Mouse (Mus musculus) c-Kit-positive CD71-positive TER-119-positive erythroid progenitor cells, embryonic 14.5 days (primary cell): Measurements from ENCODE around the gene Ahdc1.

Experiments
- DNase-seq: peaks from one replicate; pipeline ENCODE4 v3.0.0-alpha.2; 2013; ENCODE audit warnings: low spot score

The Ahdc1 gene

DNA sequence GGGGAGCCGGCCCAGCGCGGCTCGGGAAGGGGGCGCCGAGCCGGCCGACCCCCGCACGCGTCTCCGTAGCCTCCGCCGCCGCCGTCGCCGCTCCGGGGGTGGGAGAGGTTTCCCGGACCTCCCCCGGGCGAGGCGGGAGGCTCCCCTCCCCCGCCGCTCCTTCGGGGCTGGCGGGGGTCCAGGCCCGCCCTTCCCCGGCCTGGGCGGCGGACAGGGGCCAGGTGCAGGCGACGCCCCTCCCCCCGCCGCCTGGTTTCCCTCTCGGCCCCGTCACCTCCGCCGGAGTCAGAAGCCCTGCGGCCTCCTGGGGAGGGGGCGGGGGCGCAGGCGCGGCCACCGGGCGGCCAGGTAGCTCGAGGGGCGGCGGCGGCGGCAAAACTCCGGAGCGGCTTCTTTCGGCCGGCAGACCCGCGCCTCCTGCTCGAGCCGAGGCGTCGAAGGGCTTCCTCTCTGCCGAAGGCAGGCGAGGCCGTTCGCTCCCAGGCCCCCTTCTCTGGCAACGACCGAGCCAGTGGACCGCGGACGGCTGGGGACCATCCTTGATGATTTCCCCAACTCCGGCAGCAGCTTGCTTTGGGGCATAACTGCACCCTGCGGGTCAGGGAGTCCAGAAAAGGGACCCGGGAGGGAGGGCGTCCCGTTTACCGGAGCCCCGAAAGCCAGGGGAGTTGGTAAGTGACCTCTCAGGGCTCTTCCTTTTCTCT lies 28.2 kb downstream of the Ahdc1 start:
- DNase-seq, result no peak

DNA sequence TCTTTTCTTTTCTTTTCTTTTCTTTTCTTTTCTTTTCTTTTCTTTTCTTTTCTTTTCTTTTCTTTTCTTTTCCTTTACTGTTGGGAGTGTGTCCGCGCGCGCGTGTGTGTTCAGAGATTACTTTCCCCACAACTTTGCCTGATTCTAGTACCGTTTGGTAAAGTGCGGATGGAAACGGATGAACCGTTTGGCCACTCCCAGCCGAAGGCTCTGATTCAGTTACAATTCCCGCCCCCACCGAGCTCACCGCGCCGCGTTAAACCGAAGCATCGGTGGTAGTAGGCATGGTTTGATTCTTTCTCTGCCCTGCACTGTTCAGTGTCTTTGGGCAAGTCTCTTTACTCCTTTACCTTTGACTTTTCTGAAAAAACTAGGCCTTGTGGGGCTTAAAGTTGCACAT lies 28.8 kb downstream of the Ahdc1 start:
- no peak for DNase-seq

DNA sequence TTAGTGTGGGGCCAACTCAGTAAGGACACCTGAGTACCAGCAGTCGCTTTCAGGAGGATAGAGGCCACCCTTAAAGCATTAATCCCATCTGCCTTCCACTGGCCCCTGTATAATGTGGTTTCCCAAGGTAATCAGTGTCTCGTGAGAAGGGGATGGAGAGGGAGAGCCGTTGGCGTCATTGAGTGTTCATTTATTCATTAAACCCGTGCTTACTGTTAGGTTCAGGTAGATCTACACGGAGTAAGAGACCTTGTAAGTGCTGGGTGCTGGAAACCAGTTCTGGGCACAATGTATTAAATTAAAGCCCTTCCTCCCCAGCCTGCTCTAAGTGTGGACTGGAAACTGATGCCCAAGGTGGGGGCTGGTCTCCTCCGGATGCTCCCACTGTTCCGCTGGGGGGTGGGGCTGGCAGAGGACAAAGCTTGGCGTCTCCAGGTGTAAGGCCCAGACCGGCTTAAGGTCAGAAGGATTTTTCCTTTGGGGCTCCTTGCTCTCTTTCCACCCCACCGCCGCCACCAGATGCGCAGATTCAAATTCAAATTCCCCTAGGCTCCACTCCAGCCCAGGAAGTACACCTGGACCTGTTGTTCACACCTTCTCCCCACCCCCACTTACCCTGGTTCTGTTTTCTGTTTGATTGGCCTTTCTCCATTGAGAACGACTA lies 29.3 kb downstream of the Ahdc1 start:
- no peak for DNase-seq

DNA sequence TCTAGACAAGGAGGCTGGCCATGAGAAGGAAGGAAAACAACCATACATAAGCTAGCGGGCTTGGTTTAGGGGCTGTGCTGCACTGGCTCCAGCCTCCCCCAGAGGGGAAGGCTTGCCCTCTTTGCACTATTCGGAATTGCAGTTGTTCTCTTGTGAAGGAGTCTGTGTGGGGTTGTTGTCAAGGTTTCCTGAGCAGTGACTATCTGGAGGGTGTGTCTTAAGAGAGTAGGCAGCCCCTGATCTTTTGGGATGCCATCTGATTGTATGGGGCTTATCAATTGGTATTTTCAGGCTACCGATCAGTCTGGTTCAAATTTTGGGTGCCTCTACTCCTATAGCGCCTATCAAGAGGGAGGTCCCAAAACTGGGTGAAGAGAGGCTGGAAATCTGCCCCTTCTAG lies 31.2 kb downstream of the Ahdc1 start:
- no peak for DNase-seq

DNA sequence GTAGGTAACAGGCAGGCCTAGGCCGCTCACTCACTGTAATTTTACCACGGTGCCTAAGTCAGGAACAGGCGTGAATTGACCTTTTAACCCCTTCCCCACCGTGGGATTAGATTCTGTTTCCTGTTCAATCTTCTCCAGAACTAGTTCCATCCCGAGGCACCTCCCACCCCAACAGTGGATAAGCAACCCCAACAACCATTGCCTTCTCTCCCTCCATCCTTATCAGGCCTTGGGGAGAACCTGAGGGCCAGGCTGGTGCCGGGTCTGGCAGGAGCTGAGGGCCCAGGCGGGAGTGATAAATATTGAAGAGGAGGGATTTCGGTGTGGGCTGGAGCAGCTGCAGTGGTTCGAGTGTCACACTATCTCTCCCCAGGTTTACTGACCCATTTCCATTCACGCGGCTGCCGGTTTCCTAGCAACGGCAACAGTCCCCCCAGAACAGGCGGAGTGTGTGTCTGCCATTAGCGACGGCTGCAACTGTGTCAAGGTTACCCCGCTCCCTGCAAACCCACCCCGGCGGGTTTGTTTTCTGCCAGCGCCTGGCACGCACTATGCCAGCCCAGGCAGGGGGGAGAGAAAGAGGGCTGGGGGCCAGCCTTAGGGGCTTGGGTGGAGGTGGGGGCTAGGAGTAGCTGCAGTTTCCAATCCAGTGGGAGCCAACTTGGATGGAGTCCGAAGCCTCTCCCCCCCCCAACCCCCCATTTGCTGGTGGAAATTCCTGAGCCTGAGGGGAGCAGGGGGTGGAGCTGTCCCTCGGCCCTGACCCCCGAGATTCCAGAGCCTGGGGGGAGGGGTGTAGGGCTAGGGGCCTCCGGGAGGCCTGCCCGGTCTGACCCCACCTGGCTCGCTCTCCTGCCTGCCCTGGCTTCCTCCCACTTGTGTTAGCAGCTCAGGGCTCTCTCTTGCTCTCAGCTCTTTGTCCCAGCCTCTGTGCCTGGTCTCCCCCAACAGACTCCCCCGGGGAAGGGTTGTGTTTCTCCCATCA lies 31.9 kb downstream of the Ahdc1 start:
- no peak for DNase-seq

DNA sequence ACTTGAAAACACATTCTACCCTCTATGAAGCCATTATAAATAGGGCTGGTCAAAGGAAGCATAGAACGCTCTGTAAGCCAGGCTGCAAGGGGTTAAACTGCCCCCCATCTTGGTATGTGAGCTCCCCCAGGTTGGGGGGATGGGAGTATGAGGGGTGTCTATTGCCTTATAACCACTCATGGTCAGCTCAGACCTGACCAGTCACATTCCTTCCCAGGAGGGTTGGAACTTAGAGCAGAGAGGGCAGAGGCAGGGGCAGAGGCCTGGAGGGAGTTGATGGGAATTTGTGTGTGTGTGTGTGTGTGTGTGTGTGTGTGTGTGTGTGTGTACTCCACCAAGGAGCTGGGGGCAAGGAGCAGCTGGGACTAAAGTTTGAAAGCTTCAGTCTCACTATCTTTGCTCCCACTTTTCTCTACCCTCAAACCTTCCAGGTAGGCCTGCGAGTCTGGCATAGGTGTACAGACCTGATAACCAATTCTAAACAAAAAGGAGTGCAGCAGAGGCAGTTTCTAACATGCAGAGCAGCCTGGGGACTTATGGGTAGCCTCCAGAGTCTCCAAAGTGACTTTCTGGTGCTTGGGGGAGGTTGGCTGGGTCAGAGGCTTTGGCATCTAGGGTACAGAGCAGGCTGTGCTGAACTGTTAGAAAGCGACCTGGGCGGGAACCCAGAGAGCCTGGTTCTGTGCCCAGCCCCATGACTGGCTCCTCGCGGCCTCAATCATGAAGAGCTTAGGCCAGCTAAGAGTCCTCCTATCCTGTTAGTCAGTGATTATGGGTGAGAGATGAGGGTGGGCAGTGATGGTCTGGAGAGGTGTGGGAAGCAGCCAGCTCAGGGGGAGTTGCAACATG lies 33.0 kb downstream of the Ahdc1 start:
- no peak for DNase-seq

DNA sequence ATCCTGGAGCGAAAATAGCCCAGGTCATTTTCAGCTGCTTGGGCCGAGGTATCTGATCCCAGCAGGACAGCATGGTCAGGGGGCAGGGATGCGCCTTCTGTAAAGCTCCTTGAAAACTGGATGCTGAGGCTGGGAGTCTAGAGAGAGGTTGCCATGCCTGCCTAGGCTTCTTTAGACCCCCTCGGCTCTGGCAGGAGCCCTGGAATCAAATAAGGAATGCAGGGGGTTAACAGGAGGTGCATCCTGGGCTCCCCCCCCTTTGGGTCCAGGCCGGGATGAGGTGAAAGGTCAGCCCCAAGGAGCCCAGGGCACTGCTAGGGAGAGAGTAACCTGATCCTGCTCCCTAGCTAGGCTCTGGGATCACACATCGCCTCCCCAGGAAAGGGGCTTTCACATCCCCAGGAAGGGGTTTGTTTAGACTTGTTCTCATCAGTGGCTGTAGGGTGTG lies 33.6 kb downstream of the Ahdc1 start:
- DNase-seq, result no peak

DNA sequence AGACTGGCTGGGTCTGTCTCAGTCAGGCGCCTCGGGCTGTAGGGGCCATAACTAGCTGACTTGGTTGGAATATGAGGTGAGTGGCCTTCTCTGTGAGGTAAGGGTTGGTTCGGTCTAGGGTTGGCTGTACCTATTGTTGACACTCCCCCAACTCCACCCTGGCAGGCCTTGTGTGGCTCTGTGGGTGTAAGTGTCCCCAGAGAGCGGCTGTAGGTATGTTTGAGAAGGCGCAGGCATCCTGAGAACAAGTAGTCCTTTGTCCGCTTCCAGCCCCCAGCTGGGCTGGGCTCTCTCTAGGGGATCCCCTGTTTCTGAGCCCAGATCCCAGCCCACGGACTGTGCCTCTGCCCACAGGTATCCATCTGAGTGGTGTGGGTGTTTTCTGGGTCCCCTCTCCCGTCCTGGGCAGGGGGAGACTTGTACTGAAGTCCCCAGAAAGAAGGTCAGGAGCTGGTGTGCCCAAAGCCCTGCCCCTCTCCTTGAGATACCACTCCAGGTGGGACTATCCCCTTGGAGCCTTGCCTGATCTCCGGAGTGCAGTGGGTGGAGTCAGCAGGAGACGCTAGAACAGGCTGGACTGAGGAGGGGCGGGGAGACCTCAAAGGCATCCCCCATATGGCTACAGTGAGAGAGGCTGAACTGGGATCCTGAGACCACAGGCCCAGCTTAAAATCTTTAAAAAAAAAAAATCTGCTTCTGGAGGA lies 34.9 kb downstream of the Ahdc1 start:
- DNase-seq, result no peak

DNA sequence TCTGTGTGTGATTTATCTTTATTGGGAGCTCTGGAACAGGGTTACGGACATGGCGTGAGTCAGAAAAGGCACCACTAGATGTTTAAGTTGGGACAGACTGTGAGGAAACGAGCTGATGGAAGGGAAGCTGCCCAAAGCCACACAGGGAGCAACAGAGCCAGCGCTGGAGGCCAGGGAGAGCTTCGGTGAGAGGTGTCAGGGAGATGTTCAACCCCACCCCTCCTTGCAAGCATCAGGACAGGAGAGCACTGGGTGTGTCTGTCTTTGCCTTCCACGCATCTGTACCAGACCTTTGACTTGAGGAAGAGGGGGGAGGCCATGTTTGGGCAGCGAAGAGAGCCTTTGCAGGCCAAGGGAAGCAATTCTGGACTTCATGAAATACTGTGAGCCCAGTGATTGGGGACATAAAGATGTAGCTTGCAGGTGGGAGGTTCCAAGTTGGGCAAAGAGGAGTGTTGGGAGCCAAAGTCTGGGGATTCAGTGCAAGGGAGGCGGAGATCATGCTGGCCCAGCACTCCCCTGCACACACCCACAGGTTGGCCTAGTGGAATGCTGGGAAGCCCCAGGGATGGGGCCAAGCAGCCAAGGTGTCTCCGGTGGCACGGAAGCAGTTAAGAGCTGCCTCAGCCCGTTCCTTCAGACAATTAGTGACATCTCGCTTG lies 35.8 kb downstream of the Ahdc1 start:
- DNase-seq, result no peak

DNA sequence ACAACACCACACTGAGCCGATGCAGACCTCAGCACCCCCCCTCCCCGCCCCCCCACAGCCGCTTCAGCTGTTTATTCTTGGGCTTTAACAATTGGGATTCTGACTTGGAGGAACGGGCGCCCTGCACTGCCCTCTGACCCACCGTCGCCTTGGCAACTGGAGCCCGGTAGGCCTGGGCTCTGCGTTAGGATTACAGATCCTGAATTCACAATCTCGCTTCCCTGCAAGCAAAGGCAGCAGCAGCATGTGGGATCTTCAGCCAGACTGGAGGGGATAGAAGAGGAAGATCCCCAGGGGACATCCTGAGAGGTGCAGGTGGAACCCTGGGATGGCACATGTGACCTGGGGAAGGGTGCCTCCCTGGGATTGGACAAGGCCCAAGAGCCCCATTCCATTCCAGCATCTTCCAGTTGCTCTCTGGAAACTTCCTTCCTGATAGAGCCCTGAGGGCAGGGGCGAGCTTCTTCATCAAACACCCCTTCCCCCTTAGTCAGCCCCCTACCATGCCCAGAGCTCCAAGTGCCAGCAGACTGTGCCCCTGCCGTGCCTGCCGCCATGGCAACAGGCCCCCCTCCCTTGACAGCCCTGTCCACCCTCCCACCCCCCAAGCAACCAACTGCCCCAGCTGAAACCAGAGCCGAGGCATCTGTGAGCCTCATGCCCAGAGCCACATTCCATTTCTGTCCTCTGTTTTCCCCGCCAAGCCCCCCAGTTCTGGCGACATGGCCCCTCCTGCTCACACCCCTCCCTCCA lies 36.5 kb downstream of the Ahdc1 start:
- no peak for DNase-seq

DNA sequence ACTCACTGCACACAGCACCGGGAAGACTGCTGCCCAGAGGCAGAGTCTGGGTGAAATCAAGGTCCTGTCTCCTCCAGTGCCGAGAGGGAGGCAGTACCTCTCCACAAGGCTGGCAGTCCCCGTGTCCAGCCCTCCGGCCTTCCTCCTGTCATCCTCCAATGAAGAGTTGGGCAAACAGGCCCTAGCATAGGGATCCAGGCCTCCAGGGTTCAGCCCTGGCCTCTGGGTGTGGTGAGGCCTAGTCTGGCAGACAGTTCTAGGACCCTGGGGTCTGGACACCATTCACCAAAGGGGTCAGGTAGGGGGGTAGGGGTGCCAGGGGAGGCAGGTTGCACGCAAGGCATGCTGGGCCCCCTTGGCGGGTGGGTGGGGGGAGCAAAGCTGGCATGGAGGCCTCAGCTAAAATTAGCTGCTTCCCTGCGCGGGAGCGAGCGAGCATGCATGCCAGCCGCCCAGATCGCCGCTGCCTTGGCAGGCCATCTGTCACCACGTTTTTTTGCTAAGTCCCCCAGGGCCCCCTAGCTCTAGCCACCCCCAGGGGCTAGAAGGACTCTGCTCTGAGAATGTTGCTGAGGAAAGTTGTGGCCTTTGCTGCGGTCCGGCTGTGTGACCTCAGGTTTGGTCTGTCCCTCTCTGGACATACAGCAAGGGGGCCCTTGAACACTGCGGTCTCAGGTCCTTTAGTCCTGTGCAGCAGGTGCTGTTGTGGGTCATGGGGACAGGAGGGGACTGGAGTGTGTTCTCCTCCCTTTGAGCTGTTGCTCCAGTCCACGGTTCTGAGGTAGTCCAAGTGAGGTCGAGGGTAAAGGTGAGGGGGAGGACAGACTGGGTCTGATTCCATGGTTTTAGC lies 38.2 kb downstream of the Ahdc1 start:
- no peak for DNase-seq

DNA sequence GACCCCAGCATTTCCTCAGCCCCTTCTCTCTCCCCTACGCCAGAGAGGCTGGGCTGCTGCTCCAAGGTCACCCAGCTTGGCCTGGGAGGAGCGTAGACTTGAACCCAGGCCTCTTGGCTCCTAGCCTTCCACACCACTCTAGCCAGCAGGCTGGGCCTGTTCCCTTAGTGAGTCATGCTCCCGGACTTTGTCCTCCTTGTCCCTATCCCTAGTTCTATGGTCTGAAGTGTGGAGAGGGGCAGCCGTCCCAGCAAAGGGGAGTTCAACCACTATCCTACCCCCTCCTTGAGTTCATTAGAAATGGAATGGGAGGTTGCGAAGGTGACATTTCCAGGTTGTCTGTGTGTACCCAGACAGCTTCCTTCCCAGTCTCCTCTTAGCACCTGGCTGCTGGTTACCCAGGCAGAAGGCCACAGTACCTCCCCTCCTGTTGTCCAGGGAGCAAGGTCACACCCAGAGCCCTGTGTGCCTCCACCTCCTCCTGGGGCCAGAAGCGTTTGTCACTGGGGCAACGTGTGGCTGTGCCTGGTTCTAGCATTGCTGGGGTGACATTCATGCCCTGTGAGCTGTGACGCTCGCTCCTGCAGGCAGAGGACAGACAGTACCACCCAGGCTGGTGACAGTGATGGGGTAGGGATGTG lies 39.3 kb downstream of the Ahdc1 start:
- no peak for DNase-seq

DNA sequence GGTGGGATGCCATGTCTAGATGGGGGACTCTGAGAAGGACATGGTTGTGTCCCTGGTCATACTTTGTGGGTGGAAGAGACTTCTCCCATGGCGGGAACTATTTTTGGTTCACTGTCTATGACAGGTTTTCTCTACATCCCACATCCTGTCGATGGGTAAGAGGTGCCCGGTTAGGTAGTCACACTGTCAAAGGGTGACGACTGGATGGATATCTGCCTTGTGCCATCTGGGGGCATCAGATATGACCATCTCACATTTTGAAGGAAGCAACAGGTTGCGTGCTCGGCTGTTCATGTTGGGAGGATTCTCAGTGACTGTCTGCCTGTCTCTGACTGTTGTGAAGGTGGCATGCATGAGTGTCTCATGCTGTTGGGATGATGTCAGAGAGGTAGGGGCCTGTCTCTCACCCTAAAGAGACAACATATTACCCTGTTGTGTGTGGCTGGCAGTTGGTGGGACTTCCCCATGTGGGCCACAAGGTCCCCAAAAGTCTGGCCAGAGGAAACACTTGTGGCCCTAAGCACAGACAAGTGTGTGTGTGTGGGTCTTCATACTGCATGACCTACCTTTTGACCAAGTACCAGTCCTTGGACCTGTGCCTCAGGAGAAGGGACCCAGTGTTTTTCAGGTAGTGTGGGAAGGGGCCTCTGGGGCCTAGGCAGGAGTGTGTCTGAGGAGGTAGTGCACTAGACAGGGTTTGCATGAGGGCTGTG lies 39.9 kb downstream of the Ahdc1 start:
- DNase-seq, result no peak

DNA sequence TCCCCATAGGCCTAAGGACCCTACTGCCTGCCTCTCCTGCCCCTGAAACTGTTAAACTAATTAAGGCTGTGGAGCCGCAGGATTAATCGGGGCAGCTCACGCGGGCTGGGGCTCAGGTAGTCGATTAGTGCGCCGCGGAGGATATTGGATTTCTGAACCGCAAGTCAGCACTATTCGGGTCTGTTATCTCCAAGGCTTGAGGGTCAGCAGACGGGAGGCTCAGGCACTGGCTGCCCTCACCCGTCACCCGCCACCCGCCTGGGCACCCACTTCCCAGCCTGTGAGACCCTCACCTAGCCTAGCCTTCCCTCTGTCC lies 40.4 kb downstream of the Ahdc1 start:
- no peak for DNase-seq

DNA sequence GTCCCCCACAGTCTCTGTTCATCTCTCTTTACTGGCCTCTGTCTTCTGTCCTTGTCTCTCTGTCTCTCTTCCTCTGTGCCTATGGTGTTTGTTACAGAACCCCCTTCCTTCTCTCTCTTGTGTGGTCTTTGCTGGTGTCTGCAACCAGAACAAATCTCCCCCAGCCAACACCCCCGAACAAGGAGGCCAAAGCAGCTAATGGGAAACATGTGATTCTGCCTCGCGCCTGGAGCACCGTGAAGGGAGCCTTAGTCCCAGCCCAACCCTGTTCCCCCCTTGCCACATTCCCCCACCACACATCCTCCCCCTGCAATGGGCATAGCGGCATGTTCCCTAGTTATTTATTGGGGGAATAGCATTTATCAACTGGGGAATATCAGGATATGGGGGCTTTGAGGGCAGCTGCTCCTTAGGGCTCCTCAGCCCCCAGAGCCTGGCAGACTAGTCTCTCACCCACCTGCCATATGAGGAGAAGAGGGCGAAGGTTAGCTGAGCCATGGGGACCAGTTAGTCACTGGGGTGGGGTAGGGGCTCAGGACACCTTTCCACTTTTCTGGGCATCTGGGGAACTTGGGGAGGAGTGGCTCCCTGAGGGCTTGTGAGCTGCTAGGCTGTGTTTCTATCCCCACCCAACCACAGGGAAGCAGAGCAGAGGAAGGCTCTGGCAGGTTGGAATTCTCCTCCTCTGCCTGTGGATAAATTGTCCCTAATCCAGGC lies 41.1 kb downstream of the Ahdc1 start:
- no peak for DNase-seq

DNA sequence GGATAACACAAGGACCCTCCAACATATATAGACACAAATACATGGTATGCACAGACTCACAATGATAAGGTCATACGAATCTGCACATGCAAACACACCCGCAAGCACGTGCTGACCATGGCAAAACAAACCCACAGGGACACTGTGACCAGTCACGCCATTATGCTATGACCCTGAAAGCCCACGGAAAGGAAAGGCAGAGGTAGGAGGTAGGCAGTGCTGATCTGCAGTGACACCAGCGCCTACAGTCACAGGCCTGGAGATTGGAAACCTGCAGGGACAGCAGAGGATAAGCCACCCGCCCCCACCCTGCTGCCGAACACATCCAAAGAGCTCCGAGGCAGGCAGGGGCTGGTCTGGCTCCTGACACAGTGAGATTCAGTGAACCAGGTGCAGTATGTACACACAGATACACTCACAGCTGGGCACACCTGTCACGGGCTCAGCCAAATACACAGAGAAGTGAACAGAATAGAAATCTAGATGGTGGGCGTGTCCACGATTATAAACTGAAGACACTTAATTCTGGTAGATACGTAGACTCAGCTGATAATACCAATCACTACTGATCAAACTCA lies 42.0 kb downstream of the Ahdc1 start:
- DNase-seq, result no peak

DNA sequence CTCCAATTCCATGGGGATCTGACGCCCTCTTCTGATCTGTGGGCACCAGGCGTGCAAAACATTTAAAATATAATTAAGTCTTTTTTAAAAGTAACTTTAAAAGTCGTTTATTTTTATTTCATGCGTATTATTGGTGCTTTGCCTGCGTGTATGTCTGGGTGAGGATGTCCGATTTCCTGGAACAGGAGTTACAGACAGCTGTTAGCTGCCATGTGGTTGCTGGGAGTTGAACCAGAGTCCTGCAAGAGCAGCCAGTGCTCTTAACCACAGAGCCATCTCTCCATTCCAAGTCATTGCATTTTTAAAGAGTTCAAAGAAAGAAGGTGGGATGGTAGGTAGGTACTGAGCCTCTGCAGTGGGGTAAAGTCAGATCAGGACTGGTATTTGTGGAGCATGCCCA lies 43.5 kb downstream of the Ahdc1 start:
- DNase-seq, result no peak
